Mouse (Mus musculus): Measurements from ENCODE around the gene Cacna1e.

The Cacna1e gene

GRCm38 (mm10) chr1:154511736-154512135 lies 372.6 kb downstream of the Cacna1e start:
- no peak for DNase-seq (ENCODE audit: low spot score in 2 of 2)

GRCm38 (mm10) chr1:154504005-154504404 lies 380.3 kb downstream of the Cacna1e start:
- no peak for DNase-seq (ENCODE audit: low spot score in 2 of 2)

- DNase-seq (ENCODE audit: low spot score in 2 of 2) = no peak
Observed at GRCm38 (mm10) chr1:154500869-154501268, 383.4 kb downstream of the Cacna1e start.

DNA sequence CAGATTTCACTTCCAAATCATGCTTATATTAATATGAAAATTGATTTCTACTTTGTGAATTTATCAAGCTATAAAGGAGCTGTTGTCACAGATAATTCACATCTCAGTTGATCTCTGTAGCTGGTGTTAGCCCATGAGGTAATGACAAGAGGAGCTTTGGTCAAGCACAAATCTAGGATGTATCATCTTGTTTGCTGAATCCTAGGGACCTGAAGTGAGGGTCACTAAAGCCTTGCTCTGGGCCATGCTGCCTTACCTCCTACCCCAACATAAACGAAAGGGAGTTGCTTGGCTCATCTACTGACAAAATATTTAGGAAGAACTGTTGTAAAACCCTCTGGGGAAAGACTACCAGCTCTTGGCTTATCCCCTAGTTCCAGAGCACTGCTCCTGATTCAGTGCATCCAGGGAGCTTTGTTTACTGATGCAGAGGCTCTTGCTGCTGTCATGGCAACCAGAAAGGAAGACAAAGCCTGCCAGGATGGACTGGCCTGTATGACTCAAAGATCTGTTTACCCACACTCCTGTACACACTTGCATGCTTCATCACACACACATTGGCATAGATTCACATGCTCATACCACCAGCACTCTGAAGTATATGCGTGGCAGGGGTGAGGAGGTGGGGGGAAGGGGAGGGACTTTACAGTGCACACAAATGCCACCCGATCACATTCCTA lies 384.0 kb downstream of the Cacna1e start:
- DNase-seq (ENCODE audit: low spot score in 2 of 2) = no peak

DNA sequence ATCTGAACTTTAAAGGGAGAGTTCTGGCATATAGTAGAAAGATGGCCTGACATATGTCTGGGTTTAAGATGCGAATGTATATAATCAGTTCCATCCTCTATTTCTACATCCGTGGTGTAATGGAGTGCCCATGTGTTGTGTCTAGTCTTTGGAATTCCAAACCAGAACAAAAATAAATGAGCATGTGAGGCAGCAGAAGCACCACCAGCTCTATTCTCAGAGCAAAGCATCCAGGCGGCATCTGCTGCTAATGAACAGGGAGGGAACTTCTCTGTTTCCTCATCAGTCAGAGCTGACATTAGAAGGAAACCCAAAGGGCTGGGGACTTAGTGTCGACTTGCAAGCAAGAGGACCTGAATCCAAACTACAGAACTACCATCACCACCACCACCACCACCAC lies 385.5 kb downstream of the Cacna1e start:
- DNase-seq (ENCODE audit: low spot score in 2 of 2) = no peak

DNA sequence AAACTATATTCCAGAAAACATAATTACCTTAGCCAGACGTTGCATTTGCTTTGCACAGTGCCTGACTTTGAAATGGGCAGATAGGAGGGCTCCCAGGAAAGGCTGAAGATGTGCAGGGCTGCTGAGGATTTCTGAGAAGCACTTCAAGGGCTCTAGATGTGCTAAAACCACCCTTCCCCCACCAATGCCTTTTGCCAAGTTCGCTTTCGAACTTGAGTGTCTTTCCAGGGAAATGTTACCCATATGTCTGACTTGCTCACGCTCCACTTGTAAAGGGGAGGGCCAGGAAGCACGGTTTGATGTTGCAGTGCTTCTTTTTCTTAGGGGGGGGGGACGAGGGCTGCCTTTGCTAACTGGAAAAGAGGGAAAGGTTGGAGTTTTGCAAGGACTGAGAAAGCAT lies 393.2 kb downstream of the Cacna1e start:
- DNase-seq (ENCODE audit: low spot score in 2 of 2) = no peak

DNA sequence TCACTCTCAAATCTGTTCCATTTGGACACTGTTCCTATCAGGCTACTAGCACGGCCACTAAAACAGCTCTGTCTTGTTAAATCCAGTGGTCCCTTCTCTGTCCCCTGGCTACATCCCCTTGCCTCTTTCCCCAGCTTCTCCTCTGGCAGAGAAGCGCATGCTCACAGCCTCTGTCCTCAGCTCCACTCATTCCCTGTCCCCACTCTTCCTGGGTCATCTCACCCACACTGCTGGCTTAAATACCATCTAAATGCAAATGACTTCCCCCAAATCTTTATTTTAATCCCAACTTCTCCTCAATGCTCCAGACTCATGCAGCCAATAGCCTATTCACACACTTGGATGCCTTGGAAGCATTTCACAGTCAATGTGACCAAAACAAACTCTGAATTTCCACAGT lies 407.6 kb downstream of the Cacna1e start:
- no peak for DNase-seq (ENCODE audit: low spot score in 2 of 2)

GRCm38 (mm10) chr1:154475706-154476105 lies 408.6 kb downstream of the Cacna1e start:
- no peak for DNase-seq (ENCODE audit: low spot score in 2 of 2)

GRCm38 (mm10) chr1:154474156-154474555 lies 410.1 kb downstream of the Cacna1e start:
- DNase-seq (ENCODE audit: low spot score in 2 of 2) = no peak

DNA sequence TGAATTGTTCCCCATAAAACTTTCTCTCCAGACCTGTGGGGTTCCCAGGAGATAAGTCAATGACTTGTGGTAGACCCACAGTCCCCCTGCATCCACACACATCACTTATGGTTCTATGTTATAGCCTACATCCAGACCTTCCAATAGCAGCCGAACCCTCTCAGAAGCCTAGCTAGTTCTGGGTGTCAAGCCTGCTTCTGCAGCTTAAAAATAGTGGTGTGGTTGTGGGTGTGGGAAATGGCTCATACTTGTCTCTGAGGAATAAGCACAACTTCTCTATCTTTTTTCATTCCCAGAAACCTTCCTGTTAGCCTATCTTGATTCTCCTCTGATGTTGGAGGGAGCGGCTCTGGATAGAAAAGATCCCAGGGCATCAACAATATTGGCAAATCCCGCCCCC lies 417.0 kb downstream of the Cacna1e start:
- DNase-seq (ENCODE audit: low spot score in 2 of 2) = no peak

DNA sequence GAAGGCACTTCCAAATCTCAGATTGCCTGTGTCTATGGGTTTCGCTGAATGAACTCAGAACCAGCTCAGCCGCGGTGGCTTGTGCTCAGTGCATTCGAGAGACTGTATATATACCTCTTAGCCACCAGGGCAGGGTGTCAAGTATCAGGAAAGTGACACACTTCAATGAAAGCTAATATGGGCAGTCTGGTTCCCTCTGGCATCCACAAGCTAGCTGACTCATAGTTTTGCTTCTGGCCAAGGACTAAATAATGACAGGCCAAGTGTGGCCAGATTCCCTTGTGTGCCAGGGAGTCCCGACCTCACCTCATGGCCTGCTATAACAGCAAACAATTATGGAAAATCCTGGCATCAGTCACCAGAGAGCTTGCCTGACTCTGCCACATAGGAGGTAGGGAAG lies 422.8 kb downstream of the Cacna1e start:
- DNase-seq (ENCODE audit: low spot score in 2 of 2) = peak; percentile 36 to 50

DNA sequence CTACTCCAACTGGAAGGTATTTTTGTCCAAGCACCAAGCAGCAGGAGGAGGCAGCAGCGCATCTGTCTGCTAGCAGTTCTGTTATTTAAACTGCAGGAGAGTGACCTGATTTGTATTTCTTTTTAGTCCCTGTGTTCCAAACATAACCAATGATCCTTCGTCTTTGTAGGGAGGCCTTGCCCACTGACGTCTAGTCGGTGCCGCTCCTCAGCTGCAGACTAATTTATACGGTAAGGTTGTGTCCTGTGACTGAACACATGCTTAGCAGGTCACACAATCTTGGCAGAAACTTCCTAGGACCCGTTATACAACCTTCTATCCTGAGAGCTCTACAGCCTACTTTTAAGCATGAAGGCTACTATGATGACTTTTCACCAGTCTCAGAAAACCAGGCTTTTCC lies 424.2 kb downstream of the Cacna1e start:
- DNase-seq (ENCODE audit: low spot score in 2 of 2) = no peak

- no peak for DNase-seq (ENCODE audit: low spot score in 2 of 2)
Observed at GRCm38 (mm10) chr1:154458601-154459000, 425.7 kb downstream of the Cacna1e start.

GRCm38 (mm10) chr1:154450799-154451198 lies 433.5 kb downstream of the Cacna1e start:
- no peak for DNase-seq (ENCODE audit: low spot score in 2 of 2)

- no peak for DNase-seq (ENCODE audit: low spot score in 2 of 2)
Observed at GRCm38 (mm10) chr1:154446456-154446855, 437.8 kb downstream of the Cacna1e start.

DNA sequence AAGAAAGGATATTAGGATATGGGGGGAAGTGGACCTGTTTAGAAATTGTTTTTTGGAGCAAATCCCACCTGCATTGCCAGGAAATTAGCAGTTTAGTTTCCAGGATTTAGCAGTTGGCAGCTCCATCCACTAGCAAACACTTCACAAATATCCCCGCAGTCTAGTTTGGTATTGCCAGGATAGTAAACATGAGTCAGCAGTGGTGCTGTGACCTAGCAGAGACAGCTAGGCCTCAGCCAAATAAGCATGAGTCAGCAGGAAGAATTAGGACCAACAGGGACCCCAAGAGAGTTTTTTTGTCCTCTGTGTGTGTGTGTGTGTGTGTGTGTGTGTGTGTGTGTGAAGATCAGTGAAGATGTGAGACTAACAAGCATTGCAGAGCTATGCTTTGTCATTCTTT lies 450.8 kb downstream of the Cacna1e start:
- no peak for DNase-seq (ENCODE audit: low spot score in 2 of 2)

- DNase-seq (ENCODE audit: low spot score in 2 of 2) = no peak
Observed at GRCm38 (mm10) chr1:154433112-154433511, 451.2 kb downstream of the Cacna1e start.

- no peak for DNase-seq (ENCODE audit: low spot score in 2 of 2)
Observed at GRCm38 (mm10) chr1:154428276-154428675, 456.0 kb downstream of the Cacna1e start.

- DNase-seq (ENCODE audit: low spot score in 2 of 2) = no peak
Observed at GRCm38 (mm10) chr1:154418278-154418677, 466.0 kb downstream of the Cacna1e start.

GRCm38 (mm10) chr1:154416384-154417155 lies 467.7 kb downstream of the Cacna1e start:
- DNase-seq (ENCODE audit: low spot score in 2 of 2) = no peak

- DNase-seq (ENCODE audit: low spot score in 2 of 2) = no peak
Observed at GRCm38 (mm10) chr1:154415826-154416225, 468.5 kb downstream of the Cacna1e start.

GRCm38 (mm10) chr1:154413138-154413537 lies 471.2 kb downstream of the Cacna1e start:
- no peak for DNase-seq (ENCODE audit: low spot score in 2 of 2)

- DNase-seq (ENCODE audit: low spot score in 2 of 2) = no peak
Observed at GRCm38 (mm10) chr1:154409051-154409450, 475.2 kb downstream of the Cacna1e start.
